Mouse (Mus musculus) heart, postnatal 0 days (tissue): ENCODE measurements at regions not wholly inside any gene's neighbourhood (a gene's known extent, or its start where the extent isn't known, plus 50 kb on each side); places are given as distances from the start of the nearest gene placed in this dataset.

Source experiments
- CTCF ChIP-seq: IDR thresholded peaks from 2 replicates; pipeline ENCODE4 v1.5.1; 2016; ENCODE audit warnings: antibody characterized with exemption, control low read depth, low read depth
- EP300 ChIP-seq: IDR thresholded peaks from 2 replicates; pipeline ENCODE4 v1.6.1; 2016; ENCODE audit warnings: antibody characterized with exemption, low read depth

DNA sequence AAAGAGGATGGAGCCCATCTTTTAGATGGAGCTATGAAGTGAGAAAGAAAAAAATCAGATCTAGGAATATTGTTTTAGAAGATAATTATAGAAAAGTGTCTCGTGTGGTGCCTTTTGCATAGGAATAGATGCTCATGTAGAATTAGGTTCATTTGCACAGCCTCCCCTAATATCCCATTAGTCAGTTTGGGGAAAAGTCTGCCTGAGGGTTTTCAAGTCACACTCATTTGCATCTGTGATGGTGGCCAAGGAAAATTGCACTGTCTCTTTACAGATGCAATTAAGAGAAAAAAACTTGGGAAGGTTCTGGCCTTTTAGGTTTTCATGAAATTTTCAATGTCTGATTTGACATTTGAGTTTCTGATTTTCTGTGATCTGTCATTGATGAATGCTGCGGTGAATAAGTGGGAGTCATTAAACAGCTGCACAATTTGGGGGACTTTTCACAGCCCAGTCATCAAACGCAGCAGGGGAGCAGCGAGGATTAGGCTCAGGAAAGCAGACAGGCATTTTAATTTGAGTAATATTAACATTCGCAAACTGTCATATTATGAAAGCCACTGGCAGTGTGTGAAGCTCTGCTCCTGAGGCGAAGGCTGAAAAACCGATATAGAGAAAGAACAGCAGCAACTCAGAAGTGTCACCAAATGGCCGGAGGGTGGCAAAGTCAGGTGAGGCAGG, 281.5 kb upstream of the Cxadr start:
- no peak for TF ChIP-seq CTCF
- no peak for TF ChIP-seq EP300
